Mouse (Mus musculus): ENCODE results near the gene Btnl4.
"Not testable (repeated sequence)": the region's sequence is repeated elsewhere in the genome, so short reads cannot be mapped to it uniquely, and the experiment has no call there.

Btnl4 gene

DNA sequence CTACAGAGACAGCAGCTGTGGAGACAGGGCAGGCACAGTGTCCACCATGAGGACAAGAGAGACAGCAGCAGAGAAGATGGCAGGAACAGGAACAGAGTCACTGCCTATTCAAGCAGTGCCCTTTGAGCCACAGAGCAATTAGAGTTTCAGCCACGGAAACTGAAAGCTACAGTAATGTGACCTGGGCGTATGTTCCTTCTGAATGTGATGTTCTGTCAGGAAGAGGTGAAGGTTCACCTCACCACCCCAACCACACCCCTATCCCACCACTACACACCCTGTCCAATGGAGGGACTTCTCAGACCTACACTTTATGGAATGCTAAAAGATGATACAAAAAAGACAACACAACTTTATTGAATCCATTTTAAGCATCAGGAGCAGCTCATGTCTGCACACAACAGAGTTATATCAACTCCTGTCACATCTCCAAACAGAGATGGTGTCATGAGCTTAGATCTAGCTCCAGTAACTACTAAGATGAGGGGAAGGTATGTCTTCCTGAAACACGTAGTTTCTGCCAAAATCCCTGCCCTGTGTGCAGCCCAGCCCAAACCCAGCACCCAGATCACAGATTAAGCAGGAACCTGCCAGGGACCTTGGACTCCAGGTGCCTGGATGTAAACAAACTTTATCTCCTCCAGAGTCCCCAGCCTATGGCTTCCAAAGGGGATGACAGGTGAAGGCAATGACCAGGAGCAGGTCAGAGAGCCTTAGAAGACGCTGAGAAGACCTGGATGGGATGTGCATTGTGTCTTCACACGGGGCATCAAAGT is at the start of gene Btnl4:
Btnl4 (minus strand) TSS at position 81 of the 776 bp plus-strand sequence.
- not testable (repeated sequence) for DNase-seq (ENCODE audit: low spot score)

DNA sequence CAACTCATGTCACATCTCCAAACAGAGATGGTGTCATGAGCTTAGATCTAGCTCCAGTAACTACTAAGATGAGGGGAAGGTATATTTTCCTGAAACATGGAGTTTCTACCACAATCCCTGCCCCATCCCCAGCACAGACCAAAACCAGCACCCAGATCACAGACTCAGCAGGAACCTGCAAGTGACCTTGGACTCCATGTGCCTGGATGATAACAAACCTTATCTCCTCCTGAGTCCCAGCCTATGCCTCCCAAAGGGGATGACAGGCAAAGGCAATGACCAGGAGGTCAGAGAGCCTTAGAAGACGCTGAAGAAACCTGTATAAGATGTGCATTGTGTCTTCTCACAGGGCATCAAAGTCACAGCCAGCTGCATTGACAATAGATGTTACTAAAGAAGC is 41.9 kb upstream of the Btnl4 start:
- no peak for DNase-seq (ENCODE audit: low spot score)

DNA sequence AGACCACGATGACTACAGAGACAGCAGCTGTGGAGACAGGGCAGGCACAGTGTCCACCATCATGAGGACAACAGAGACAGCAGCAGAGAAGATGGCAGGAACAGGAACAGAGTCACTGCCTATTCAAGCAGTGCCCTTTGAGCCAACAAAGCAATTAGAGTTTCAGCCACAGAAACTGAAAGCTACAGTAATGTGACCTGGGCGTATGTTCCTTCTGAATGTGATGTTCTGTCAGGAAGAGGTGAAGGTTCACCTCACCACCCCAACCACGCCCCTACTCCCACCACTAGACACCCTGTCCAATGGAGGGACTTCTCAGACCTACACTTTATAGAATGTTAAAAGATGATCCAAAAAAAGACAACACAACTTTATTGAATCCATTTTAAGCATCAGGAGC is 41.5 kb upstream of the Btnl4 start:
- DNase-seq (ENCODE audit: low spot score) = not testable (repeated sequence)

- DNase-seq (ENCODE audit: low spot score) = no peak
Measured at GRCm38 (mm10) chr17:34517795-34518194, 40.7 kb upstream of the Btnl4 start.

DNA sequence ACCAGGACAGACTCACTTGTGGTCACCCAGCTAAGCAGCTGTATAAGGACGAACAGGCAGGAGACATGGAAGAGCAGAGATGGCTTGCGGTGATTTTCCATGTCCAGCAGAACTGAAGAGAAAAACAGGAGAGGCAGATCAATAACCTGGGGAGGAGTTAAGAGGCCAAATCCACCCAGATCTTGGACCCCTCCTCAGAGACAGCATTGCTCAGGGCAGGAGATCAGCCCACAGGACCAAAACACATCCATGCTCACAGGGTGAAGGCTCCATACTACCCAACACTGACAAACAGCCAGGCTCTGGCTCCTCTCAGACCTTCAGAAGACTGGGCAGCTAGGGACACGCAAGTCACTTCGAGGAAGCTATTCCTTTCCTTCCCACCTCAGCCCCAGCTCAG is 40.1 kb upstream of the Btnl4 start, which contains the start of gene Btnl6:
Btnl6 (minus strand) TSS at position 101 of the 400 bp plus-strand sequence.
- DNase-seq (ENCODE audit: low spot score) = no peak

GRCm38 (mm10) chr17:34516514-34516913 is 39.4 kb upstream of the Btnl4 start:
- DNase-seq (ENCODE audit: low spot score) = no peak

- DNase-seq (ENCODE audit: low spot score) = not testable (repeated sequence)
Measured at GRCm38 (mm10) chr17:34511723-34512122, 34.6 kb upstream of the Btnl4 start.

DNA sequence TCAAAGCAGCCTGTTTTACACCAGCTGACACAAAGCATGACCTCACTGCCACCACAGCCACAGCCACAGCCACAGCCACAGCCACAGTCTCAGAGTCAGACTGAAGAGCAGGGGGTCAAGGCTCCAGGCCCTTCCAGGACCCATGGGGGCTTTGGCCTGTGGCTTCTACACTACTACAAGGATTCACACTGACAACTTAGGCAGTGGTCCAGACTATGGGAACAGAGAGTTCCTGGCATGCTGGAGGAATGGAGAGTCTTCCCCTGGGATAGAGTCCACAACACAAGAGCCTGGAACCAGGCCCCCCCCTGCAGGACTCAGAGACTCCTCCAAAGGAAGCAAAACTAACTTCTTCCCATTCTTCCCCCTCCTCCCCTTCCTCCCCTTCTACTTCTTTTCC is 30.5 kb upstream of the Btnl4 start:
- no peak for DNase-seq (ENCODE audit: low spot score)

DNA sequence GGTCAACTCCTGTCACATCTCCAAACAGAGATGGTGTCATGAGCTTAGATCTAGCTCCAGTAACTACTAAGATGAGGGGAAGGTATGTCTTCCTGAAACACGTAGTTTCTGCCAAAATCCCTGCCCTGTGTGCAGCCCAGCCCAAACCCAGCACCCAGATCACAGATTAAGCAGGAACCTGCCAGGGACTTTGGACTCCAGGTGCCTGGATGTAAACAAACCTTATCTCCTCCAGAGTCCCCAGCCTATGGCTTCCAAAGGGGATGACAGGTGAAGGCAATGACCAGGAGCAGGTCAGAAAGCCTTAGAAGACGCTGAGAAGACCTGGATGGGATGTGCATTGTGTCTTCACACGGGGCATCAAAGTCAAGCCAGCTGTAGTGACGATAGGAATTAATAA is 20.6 kb upstream of the Btnl4 start:
- DNase-seq (ENCODE audit: low spot score) = not testable (repeated sequence)

DNA sequence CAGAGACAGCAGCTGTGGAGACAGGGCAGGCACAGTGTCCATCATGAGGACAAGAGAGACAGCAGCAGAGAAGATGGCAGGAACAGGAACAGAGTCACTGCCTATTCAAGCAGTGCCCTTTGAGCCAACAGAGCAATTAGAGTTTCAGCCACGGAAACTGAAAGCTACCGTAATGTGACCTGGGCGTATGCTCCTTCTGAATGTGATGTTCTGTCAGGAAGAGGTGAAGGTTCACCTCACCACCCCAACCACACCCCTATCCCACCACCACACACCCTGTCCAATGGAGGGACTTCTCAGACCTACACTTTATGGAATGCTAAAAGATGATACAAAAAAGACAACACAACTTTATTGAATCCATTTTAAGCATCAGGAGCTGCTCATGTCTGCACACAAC is 20.2 kb upstream of the Btnl4 start:
- not testable (repeated sequence) for DNase-seq (ENCODE audit: low spot score)

DNA sequence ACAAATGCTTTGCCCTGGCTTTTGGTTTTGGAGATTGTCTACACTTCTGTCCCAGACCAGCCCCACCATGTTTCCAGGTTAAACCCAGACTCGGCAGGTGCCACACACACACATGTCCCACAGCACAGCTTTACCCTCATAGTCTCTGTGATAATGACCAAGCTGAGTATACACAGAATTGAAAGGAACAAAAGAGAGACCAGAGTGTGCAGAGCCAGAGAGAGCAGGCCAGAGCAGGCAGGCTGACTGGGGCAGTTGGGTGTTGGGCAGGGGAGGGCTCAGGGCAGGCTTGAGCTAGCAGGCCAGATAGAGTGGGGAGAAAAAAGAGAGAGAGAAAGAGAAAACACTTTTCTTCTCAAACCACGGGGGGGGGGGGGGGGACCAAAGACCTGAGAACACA is 19.4 kb upstream of the Btnl4 start:
- no peak for DNase-seq (ENCODE audit: low spot score)

- not testable (repeated sequence) for DNase-seq (ENCODE audit: low spot score)
Measured at GRCm38 (mm10) chr17:34495156-34495555, 18.0 kb upstream of the Btnl4 start.

GRCm38 (mm10) chr17:34492796-34493195 is 15.7 kb upstream of the Btnl4 start:
- no peak for DNase-seq (ENCODE audit: low spot score)

DNA sequence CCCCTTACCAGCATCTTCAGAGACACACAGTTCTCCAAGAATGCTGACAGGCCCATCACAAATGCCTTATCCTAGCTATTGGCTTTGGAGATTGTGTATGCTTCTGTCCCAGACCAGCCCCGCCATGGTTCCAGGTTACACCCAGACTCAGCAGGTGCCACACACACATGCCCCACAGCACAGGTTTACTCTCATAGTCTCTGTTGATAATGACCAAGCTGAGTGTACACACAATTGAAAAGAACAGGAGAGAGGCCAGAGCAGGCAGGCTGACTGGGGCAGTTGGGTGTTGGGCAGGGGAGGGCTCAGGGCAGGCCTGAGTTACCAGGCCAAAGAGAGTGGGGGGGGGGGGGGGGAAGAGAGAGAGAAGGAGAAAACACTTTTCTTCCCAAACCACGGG is 691 bp downstream of the Btnl4 start:
- DNase-seq (ENCODE audit: low spot score) = no peak

GRCm38 (mm10) chr17:34475060-34475459 is 2.1 kb downstream of the Btnl4 start:
- no peak for DNase-seq (ENCODE audit: low spot score)

GRCm38 (mm10) chr17:34470491-34470890 is 6.6 kb downstream of the Btnl4 start:
- no peak for DNase-seq (ENCODE audit: low spot score)

- not testable (repeated sequence) for DNase-seq (ENCODE audit: low spot score)
Measured at GRCm38 (mm10) chr17:34465906-34466305, 11.2 kb downstream of the Btnl4 start.

DNA sequence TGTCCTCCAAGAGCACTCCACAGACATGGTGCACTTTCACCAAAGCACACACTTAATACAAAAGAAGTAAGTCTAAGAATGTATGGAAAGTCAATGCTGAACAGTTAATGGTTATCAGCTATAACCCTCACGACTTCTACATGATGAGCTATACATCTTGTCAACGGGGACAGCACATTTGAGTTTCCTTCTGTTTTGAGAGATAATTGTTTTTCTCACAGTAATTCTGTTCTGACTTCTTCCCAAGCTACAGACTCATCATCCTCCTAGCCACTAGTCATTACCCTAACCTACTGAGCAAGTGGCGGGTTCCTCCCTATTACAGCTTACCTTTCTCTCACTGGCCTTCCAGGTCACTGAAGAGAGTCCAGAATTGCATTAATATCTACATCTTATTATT is 17.9 kb downstream of the Btnl4 start:
- DNase-seq (ENCODE audit: low spot score) = no peak

DNA sequence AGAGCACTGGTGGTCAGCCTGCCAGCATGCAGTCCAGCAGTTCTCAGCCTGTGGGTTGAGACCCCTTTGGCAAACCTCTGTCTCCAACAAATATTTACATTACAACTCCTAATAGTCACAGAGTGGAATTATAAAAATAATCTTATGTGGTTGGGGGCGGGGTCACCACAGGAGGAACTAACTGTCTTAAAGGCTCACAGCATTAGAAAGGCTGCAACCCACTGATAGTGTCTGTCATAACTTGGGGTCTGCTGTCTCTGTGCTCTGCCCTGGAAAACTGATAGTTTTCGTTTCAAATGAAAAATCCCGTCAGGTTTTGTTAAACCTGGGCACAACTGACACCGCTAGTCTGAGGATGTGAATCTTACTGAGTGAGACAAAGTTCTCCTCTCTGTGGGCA is 19.4 kb downstream of the Btnl4 start:
- no peak for DNase-seq (ENCODE audit: low spot score)

GRCm38 (mm10) chr17:34448473-34449041 is 28.6 kb downstream of the Btnl4 start:
- no peak for DNase-seq (ENCODE audit: low spot score)

- no peak for DNase-seq (ENCODE audit: low spot score)
Measured at GRCm38 (mm10) chr17:34441990-34442389, 35.1 kb downstream of the Btnl4 start.

DNA sequence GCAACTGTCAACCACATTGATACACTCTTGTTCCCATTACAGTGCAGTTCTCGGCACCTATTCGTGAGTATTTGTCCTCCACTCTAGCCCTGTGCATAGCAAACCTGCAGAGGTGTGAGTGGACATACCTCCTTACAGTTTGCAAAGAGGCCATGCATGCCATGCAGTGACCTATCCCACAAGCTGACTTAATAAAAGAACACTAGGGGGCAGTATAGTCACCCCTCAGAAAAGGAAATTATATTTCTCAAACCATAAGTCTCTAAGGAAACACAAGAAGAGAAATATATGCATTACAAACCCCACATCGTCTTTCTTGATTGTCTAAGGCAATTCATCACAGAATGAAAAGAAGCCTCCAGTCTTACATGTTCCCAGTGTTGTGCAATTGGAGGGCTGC is 37.3 kb downstream of the Btnl4 start:
- DNase-seq (ENCODE audit: low spot score) = no peak

GRCm38 (mm10) chr17:34438588-34438987 is 38.5 kb downstream of the Btnl4 start:
- no peak for DNase-seq (ENCODE audit: low spot score)

GRCm38 (mm10) chr17:34437606-34438005 is 39.5 kb downstream of the Btnl4 start:
- DNase-seq (ENCODE audit: low spot score) = no peak
